Mouse (Mus musculus) frontal cortex, postnatal 25 days (tissue): ENCODE measurements around the gene Gm20481.
A peak's percentile ranks its signal among the peaks of the same experiment; 100 is the strongest.
"Not testable (repeated sequence)": the region's sequence is repeated elsewhere in the genome, so short reads cannot be mapped to it uniquely, and the experiment has no call there.

Experiments
- DNase-seq, 2 experiments: peaks; one replicate each; pipeline ENCODE4 v3.0.0; 2022; ENCODE audit warnings: low spot score in 2 of 2

Gm20481 gene

GRCm38 (mm10) chr17:34975581-34976492, 6.1 kb downstream of the Gm20481 start:
- DNase-seq = no peak

- DNase-seq = no peak
Observed at GRCm38 (mm10) chr17:34977000-34977399, 7.3 kb downstream of the Gm20481 start.

GRCm38 (mm10) chr17:34978239-34978638, 8.5 kb downstream of the Gm20481 start:
- no peak for DNase-seq

- no peak for DNase-seq
Observed at GRCm38 (mm10) chr17:34979631-34980030, 9.9 kb downstream of the Gm20481 start.

- DNase-seq = no peak
Observed at GRCm38 (mm10) chr17:34980655-34981054, 10.9 kb downstream of the Gm20481 start.

GRCm38 (mm10) chr17:34981690-34982180, 12.0 kb downstream of the Gm20481 start, which contains the start of gene Lsm2:
Gene Lsm2, plus strand, starts transcription at chr17:34981862.
- DNase-seq = peak; percentile 78 to 90

- DNase-seq = no peak
Observed at GRCm38 (mm10) chr17:34982328-34982727, 12.6 kb downstream of the Gm20481 start.

- DNase-seq = no peak
Observed at GRCm38 (mm10) chr17:34984218-34984617, 14.5 kb downstream of the Gm20481 start.

- no peak for DNase-seq
Observed at GRCm38 (mm10) chr17:34994751-34995150, 25.0 kb downstream of the Gm20481 start.

- not testable (repeated sequence) for DNase-seq
Observed at GRCm38 (mm10) chr17:34995192-34995591, 25.5 kb downstream of the Gm20481 start.

- not testable (repeated sequence) for DNase-seq
Observed at GRCm38 (mm10) chr17:34995927-34996326, 26.2 kb downstream of the Gm20481 start.

GRCm38 (mm10) chr17:34996411-34997141, 26.9 kb downstream of the Gm20481 start:
- no peak for DNase-seq

GRCm38 (mm10) chr17:34997142-34997483, 27.4 kb downstream of the Gm20481 start:
- no peak for DNase-seq

- DNase-seq = no peak
Observed at GRCm38 (mm10) chr17:34998526-34999430, 29.1 kb downstream of the Gm20481 start.

GRCm38 (mm10) chr17:34999871-35000716, 30.4 kb downstream of the Gm20481 start:
- DNase-seq = not testable (repeated sequence)

- DNase-seq = peak; percentile 65 to 70
Observed at GRCm38 (mm10) chr17:35000717-35001451, 31.2 kb downstream of the Gm20481 start, which contains the start of gene Vars. Gene Vars, plus strand, starts transcription at chr17:35000987.

- no peak for DNase-seq
Observed at GRCm38 (mm10) chr17:35001452-35002152, 31.9 kb downstream of the Gm20481 start.

GRCm38 (mm10) chr17:35002153-35002865, 32.6 kb downstream of the Gm20481 start:
- no peak for DNase-seq
